Mouse (Mus musculus) CH12.LX (cell line): ENCODE data around the gene Nfe2l1. TPM values are rescaled to one million over a fixed set of nuclear protein-coding genes. Genes with fewer than 3 reads are reported as not detected.

ENCODE experiments used
- DNase-seq: peaks from one replicate; pipeline ENCODE4 v3.0.0-alpha.2; 2013; ENCODE audit errors: extremely low read depth
- H3K27ac ChIP-seq: 2 replicates; pipeline ENCODE4 v1.5.1; 2012; ENCODE audit warnings: low read depth, mild to moderate bottlenecking, control low read depth, moderate library complexity; ENCODE audit not compliant: insufficient read depth
- H3K27me3 ChIP-seq: replicated peaks from 2 replicates; pipeline ENCODE3; 2012; ENCODE audit warnings: inconsistent platforms
- H3K36me3 ChIP-seq, 2 experiments: replicated peaks in 1 of 2; 2 replicates each; pipeline versions ENCODE3 to v1.6.1; 2012; ENCODE audit warnings: inconsistent platforms in 1 of 2, low read length in 1 of 2, mild to moderate bottlenecking in 1 of 2, mixed read lengths in 1 of 2, moderate library complexity in 1 of 2; ENCODE audit not compliant: control insufficient read depth in 1 of 2, insufficient read depth in 1 of 2
- H3K4me1 ChIP-seq, 2 experiments: 2 replicates each; pipeline ENCODE4 v1.6.1; 2012; ENCODE audit warnings: inconsistent platforms in 1 of 2, moderate library complexity in 1 of 2; ENCODE audit not compliant: insufficient read depth in 2 of 2, control insufficient read depth in 1 of 2
- H3K4me2 ChIP-seq: 2 replicates; pipeline ENCODE4 v1.6.1; 2012; ENCODE audit warnings: low read depth, mild to moderate bottlenecking, control low read depth; ENCODE audit not compliant: poor library complexity, insufficient read depth, severe bottlenecking
- H3K4me3 ChIP-seq, 3 experiments: fragments of 150-350 bp in 1 of 3; sonication (generic) in 1 of 3; replicated peaks in 1 of 3; 2 replicates each; pipeline versions ENCODE3 to v1.5.1; 2011 to 2012; ENCODE audit warnings: low read depth in 2 of 3, low read length in 2 of 3, mild to moderate bottlenecking in 2 of 3, moderate library complexity in 2 of 3, control low read depth in 1 of 3, improper control_type of control experiment in 1 of 3, inconsistent platforms in 1 of 3, mixed read lengths in 1 of 3; ENCODE audit not compliant: poor library complexity in 1 of 3
- H3K79me2 ChIP-seq: replicated peaks from 2 replicates; pipeline ENCODE4 v1.6.1; 2012; ENCODE audit warnings: mild to moderate bottlenecking, moderate library complexity; ENCODE audit not compliant: control insufficient read depth, poor library complexity, insufficient read depth, severe bottlenecking; ENCODE audit errors: extremely low read depth
- H3K9ac ChIP-seq: 2 replicates; pipeline ENCODE4 v1.6.1; 2012; ENCODE audit warnings: low read depth, mild to moderate bottlenecking, control low read depth, moderate library complexity; ENCODE audit not compliant: insufficient read depth
- H3K9me3 ChIP-seq: replicated peaks from 2 replicates; pipeline ENCODE3; 2012; ENCODE audit warnings: low read length, inconsistent platforms, mixed read lengths
- BHLHE40 ChIP-seq: IDR thresholded peaks from 2 replicates; pipeline ENCODE4 v1.6.1; 2011; ENCODE audit warnings: mild to moderate bottlenecking, low read depth, low read length, improper control_type of control experiment
- CHD1 ChIP-seq: IDR thresholded peaks from 2 replicates; pipeline ENCODE4 v1.6.1; 2012; ENCODE audit warnings: low read depth, low read length, improper control_type of control experiment, inconsistent platforms
- CHD2 ChIP-seq: IDR thresholded peaks from 2 replicates; pipeline ENCODE4 v1.6.1; 2011; ENCODE audit warnings: low read length, improper control_type of control experiment
- CTCF ChIP-seq, 2 experiments: IDR thresholded peaks in 1 of 2; conservative IDR thresholded peaks in 1 of 2; 2 replicates each; pipeline ENCODE4 v1.5.1; 2011 to 2012; ENCODE audit warnings: low read depth in 2 of 2, low read length in 2 of 2, improper control_type of control experiment in 1 of 2, inconsistent platforms in 1 of 2, mild to moderate bottlenecking in 1 of 2, moderate library complexity in 1 of 2
- E2F4 ChIP-seq: IDR thresholded peaks from 2 replicates; pipeline ENCODE4 v1.6.1; 2011; ENCODE audit warnings: low read depth, low read length, improper control_type of control experiment; ENCODE audit not compliant: insufficient replicate concordance
- ELF1 ChIP-seq: IDR thresholded peaks from 2 replicates; pipeline ENCODE4 v1.6.1; 2014; ENCODE audit warnings: low read depth, mild to moderate bottlenecking, inconsistent platforms, low read length, improper control_type of control experiment
- EP300 ChIP-seq: IDR thresholded peaks from 2 replicates; pipeline ENCODE4 v1.6.1; 2011; ENCODE audit warnings: low read length, improper control_type of control experiment
- ETS1 ChIP-seq: conservative IDR thresholded peaks from 2 replicates; pipeline ENCODE4 v1.6.1; 2012; ENCODE audit warnings: low read depth, mild to moderate bottlenecking, inconsistent platforms, low read length, improper control_type of control experiment, moderate library complexity
- GABPA ChIP-seq: IDR thresholded peaks from 2 replicates; pipeline ENCODE4 v1.6.1; 2012; ENCODE audit warnings: low read depth, low read length, improper control_type of control experiment, inconsistent platforms; ENCODE audit not compliant: insufficient replicate concordance
- HCFC1 ChIP-seq: IDR thresholded peaks from 2 replicates; pipeline ENCODE4 v1.6.1; 2012; ENCODE audit warnings: low read depth, mild to moderate bottlenecking, inconsistent platforms, low read length, improper control_type of control experiment
- IRF4 ChIP-seq: IDR thresholded peaks from 2 replicates; pipeline ENCODE4 v1.6.1; 2014; ENCODE audit warnings: low read depth, mild to moderate bottlenecking, inconsistent platforms, low read length, improper control_type of control experiment
- JUN ChIP-seq: IDR thresholded peaks from 2 replicates; pipeline ENCODE4 v1.6.1; 2011; ENCODE audit warnings: low read depth, mild to moderate bottlenecking, low read length, improper control_type of control experiment, moderate library complexity; ENCODE audit not compliant: insufficient read depth
- JUND ChIP-seq: conservative IDR thresholded peaks from 2 replicates; pipeline ENCODE4 v1.6.1; 2011; ENCODE audit warnings: low read depth, low read length, improper control_type of control experiment
- KAT2A ChIP-seq: IDR thresholded peaks from 2 replicates; pipeline ENCODE4 v1.6.1; 2012; ENCODE audit warnings: low read length, improper control_type of control experiment, inconsistent platforms; ENCODE audit not compliant: insufficient replicate concordance
- MAFK ChIP-seq: IDR thresholded peaks from 2 replicates; pipeline ENCODE4 v1.6.1; 2011; ENCODE audit warnings: low read length, improper control_type of control experiment; ENCODE audit not compliant: insufficient replicate concordance
- MAX ChIP-seq: IDR thresholded peaks from 2 replicates; pipeline ENCODE4 v1.6.1; 2011; ENCODE audit warnings: low read length, improper control_type of control experiment
- MAZ ChIP-seq: IDR thresholded peaks from 2 replicates; pipeline ENCODE4 v1.6.1; 2012; ENCODE audit warnings: low read depth, mild to moderate bottlenecking, inconsistent platforms, low read length, improper control_type of control experiment, moderate library complexity
- MEF2A ChIP-seq: IDR thresholded peaks from 2 replicates; pipeline ENCODE4 v1.6.1; 2014; ENCODE audit warnings: low read depth, mild to moderate bottlenecking, inconsistent platforms, low read length, improper control_type of control experiment, borderline replicate concordance
- MXI1 ChIP-seq: IDR thresholded peaks from 2 replicates; pipeline ENCODE4 v1.6.1; 2011; ENCODE audit warnings: mild to moderate bottlenecking, low read depth, low read length, improper control_type of control experiment
- MYC ChIP-seq: IDR thresholded peaks from 2 replicates; pipeline ENCODE4 v1.6.1; 2011; ENCODE audit warnings: low read depth, mild to moderate bottlenecking, improper control_type of control experiment, low read length
- NELFE ChIP-seq: IDR thresholded peaks from 2 replicates; pipeline ENCODE4 v1.6.1; 2011; ENCODE audit warnings: low read depth, low read length, improper control_type of control experiment
- NRF1 ChIP-seq: IDR thresholded peaks from 2 replicates; pipeline ENCODE4 v1.6.1; 2014; ENCODE audit warnings: low read depth, mild to moderate bottlenecking, inconsistent platforms, low read length, improper control_type of control experiment, moderate library complexity
- PAX5 ChIP-seq: IDR thresholded peaks from 2 replicates; pipeline ENCODE4 v1.6.1; 2012; ENCODE audit warnings: low read length, inconsistent platforms, mixed read lengths
- POLR2A ChIP-seq: IDR thresholded peaks from 2 replicates; pipeline ENCODE4 v1.6.1; 2011; ENCODE audit warnings: low read depth, mild to moderate bottlenecking, improper control_type of control experiment, low read length
- POLR2AphosphoS2 ChIP-seq: IDR thresholded peaks from 2 replicates; pipeline ENCODE4 v1.6.1; 2011; ENCODE audit warnings: low read depth, low read length, improper control_type of control experiment
- RAD21 ChIP-seq: IDR thresholded peaks from 2 replicates; pipeline ENCODE4 v1.6.1; 2011; ENCODE audit warnings: low read depth, mild to moderate bottlenecking, low read length, improper control_type of control experiment, moderate library complexity
- RCOR1 ChIP-seq: conservative IDR thresholded peaks from 2 replicates; pipeline ENCODE4 v1.6.1; 2012; ENCODE audit warnings: low read depth, mild to moderate bottlenecking, inconsistent platforms, low read length, improper control_type of control experiment
- SIN3A ChIP-seq: IDR thresholded peaks from 2 replicates; pipeline ENCODE4 v1.6.1; 2012; ENCODE audit warnings: low read length, improper control_type of control experiment, inconsistent platforms
- SMC3 ChIP-seq: IDR thresholded peaks from 2 replicates; pipeline ENCODE4 v1.6.1; 2011; ENCODE audit warnings: low read depth, low read length, improper control_type of control experiment
- TBP ChIP-seq: conservative IDR thresholded peaks from 2 replicates; pipeline ENCODE4 v1.6.1; 2011; ENCODE audit warnings: low read depth, low read length, improper control_type of control experiment
- TCF12 ChIP-seq: IDR thresholded peaks from 2 replicates; pipeline ENCODE4 v1.6.1; 2014; ENCODE audit warnings: low read depth, mild to moderate bottlenecking, inconsistent platforms, low read length, improper control_type of control experiment
- UBTF ChIP-seq: IDR thresholded peaks from 2 replicates; pipeline ENCODE4 v1.6.1; 2012; ENCODE audit warnings: low read depth, mild to moderate bottlenecking, inconsistent platforms, low read length, improper control_type of control experiment, moderate library complexity
- USF1 ChIP-seq: IDR thresholded peaks from 2 replicates; pipeline ENCODE4 v1.6.1; 2014; ENCODE audit warnings: low read depth, mild to moderate bottlenecking, inconsistent platforms, low read length, improper control_type of control experiment
- USF2 ChIP-seq: conservative IDR thresholded peaks from 2 replicates; pipeline ENCODE4 v1.6.1; 2011; ENCODE audit warnings: low read depth, low read length, improper control_type of control experiment
- ZC3H11A ChIP-seq: IDR thresholded peaks from 2 replicates; pipeline ENCODE4 v1.6.1; 2012; ENCODE audit warnings: low read depth, mild to moderate bottlenecking, inconsistent platforms, low read length, improper control_type of control experiment
- ZKSCAN1 ChIP-seq: IDR thresholded peaks from 2 replicates; pipeline ENCODE4 v1.6.1; 2012; ENCODE audit warnings: low read depth, inconsistent platforms, low read length, improper control_type of control experiment, borderline replicate concordance
- ZMIZ1 ChIP-seq: IDR thresholded peaks from 2 replicates; pipeline ENCODE4 v1.6.1; 2012; ENCODE audit warnings: low read depth, mild to moderate bottlenecking, inconsistent platforms, low read length, improper control_type of control experiment
- ZNF384 ChIP-seq: IDR thresholded peaks from 2 replicates; pipeline ENCODE4 v1.6.1; 2012; ENCODE audit warnings: low read depth, low read length, improper control_type of control experiment, inconsistent platforms
- dilution Hi-C: fragments of 300-500 bp; cut with MboI; formaldehyde crosslinking; loops from 2 replicates; pipeline ENCODE4 v1.14.3; 2020; ENCODE audit warnings: low sequenced_read_pairs; ENCODE audit not compliant: extremely low pct_unique_long_range_greater_than_20kb, extremely low pct_ligation_motif_present
- in situ Hi-C: fragments of 300-500 bp; cut with MboI; formaldehyde crosslinking; loops from 3 replicates; pipeline ENCODE4 v1.14.3; 2019; ENCODE audit warnings: low sequenced_read_pairs, low pct_ligation_motif_present, low pct_unique_long_range_greater_than_20kb, mixed read lengths
- polyA plus RNA-seq: library from polyadenylated mRNA; unstranded; fragments of >175 nt; gene quantifications from 2 replicates; pipeline ENCODE4 v1.2.1, GENCODE M21; 2012; ENCODE audit warnings: low read depth; ENCODE audit not compliant: insufficient read length
- total RNA-seq, 2 experiments: library from RNA; depleted of rRNA; stranded (reverse); fragments of 300-350 nt in 1 of 2; fragments of >200 nt in 1 of 2; gene quantifications; 2 replicates each; pipeline ENCODE4 v1.2.3; 2012 to 2014

Nfe2l1 gene
- total and polyA plus RNA-seq, 3 experiments = 77.7 to 169 (median 145) TPM

DNA sequence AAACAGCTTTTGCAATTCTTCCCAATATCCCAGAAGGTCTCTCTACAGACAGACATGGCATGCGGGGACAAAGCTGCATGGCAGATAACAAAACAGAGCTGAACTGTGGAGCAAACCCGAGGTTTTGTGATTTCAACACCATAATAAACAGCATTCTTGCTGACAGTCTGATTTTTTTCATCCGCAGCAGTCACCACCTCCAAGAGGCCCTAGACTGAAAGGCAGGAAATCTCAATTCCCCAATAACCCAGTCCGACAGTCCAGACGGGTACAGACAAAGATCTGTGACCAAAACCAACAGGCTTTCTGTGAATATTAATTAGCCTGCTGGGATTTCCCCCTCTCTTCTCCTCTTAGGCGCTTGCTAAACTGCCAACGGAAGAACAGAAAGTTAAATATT lies 54.1 kb downstream of the Nfe2l1 start:
- peaks cover 28 to 34% of the 10 kb centered on the region in 2 experiments for H3K36me3 ChIP-seq
- peaks cover 24% of the 10 kb centered on the region for H3K79me2 ChIP-seq
- peak overlapping the region; percentile 87 for H3K9ac ChIP-seq
- peak overlapping the region; percentile 55 to 80 (median 74) for H3K4me3 ChIP-seq
- TF ChIP-seq CTCF (conservative IDR thresholded peaks at IDR 0.05 in 1 of 2, IDR thresholded peaks at IDR 0.05 in 1 of 2; ENCODE audit: low read depth in 2 of 2, low read length in 2 of 2) (no peak), ZMIZ1 (no peak), USF1 (no peak), RAD21 (no peak), NELFE (0 out of 2 replicates have a peak, but pooled peaks have one; percentile 42), E2F4 (0 out of 2 replicates have a peak, but pooled peaks have one; percentile 21), ZNF384 (peak; percentile 91), SIN3A (peak; percentile 78), MAFK (peak; percentile 67; the same call in 1 of the 2 replicates), MYC (0 out of 2 replicates have a peak, but pooled peaks have one; percentile 16), CHD1 (0 out of 2 replicates have a peak, but pooled peaks have one; percentile 86), POLR2A (peak; percentile 33), MXI1 (peak; percentile 69; the same call in 1 of the 2 replicates), JUN (no peak), MEF2A (peak; percentile 84), USF2 (no peak), EP300 (peak; percentile 84), ZKSCAN1 (no peak), UBTF (no peak), NRF1 (no peak), JUND (peak; percentile 39; the same call in 1 of the 2 replicates), MAZ (peak; percentile 54; the same call in 1 of the 2 replicates), ELF1 (peak; percentile 51), TBP (peak; percentile 68; the same call in 1 of the 2 replicates), ETS1 (peak; percentile 65), HCFC1 (no peak; the same call in 1 of the 2 replicates), GABPA (no peak), ZC3H11A (no peak), POLR2AphosphoS2 (no peak), RCOR1 (0 out of 2 replicates have a peak, but pooled peaks have one; percentile 18), MAX (0 out of 2 replicates have a peak, but pooled peaks have one; percentile 47), BHLHE40 (peak; percentile 59), PAX5 (no peak), TCF12 (peak; percentile 81), SMC3 (no peak), IRF4 (peak; percentile 79), CHD2 (peak; percentile 72), KAT2A (no peak)
- H3K4me2 ChIP-seq = peak overlapping the region; percentile 93
- H3K27me3 ChIP-seq = no peaks in the 10 kb centered on the region
- DNase-seq = peak; percentile 94
- in situ Hi-C loops = loop anchor here (5.0 kb wide), 1 partner anchor 77 kb away; no protein-coding TSS in a partner anchor
- peak overlapping the region; percentile 83 for H3K27ac ChIP-seq
- dilution Hi-C loops = no loop called here
- H3K4me1 ChIP-seq = peaks cover 27 to 29% of the 10 kb centered on the region in 2 experiments
- H3K9me3 ChIP-seq = no peaks in the 10 kb centered on the region
